In the genomic region with DNA sequence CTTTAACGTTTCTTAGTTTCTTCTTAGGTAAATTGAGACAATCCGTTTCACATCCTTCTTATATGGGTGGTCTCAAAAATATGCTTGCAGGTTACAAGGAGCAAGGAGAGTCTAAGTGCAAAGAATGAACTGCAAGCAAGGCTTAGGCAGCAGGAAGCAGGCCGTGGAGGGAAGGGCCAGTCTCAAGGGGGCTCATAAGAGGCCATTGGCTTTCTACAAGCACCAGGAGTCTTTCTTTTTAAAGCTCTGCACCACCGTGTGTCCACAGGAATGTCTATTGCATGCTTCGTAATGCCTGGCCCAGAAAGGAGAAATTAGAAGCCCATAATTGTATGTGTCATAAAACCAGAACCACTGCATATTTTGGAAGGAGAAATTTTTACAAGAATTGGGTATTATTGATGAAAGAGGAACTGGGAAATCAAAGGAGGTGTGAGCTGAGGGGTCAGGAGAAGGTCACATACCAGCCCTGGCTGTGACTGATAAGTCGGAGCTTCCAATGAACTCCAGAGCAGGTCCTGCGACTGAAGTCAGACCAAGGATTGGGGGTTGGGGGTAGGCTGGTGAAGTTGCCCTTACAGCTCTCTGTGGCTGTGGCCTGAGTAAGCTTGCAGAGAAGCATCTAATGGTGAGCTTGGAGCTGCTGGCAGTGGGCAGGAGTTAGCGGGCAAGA, we compare ENCODE assay signal across 22 mouse cellular contexts.
A peak's percentile ranks its signal among the peaks of the same experiment; 100 is the strongest.
DNase-seq lines count a peak whose midpoint lies in the region; ATAC-seq lines count a peak whose summit lies in the region.
"Had no signal": no experiment of that assay in that cellular context is flagged by ENCODE, and none has a peak within 500 bp of the region (broad histone marks: within the 10 kb centered on the region; RNA-seq: fewer than 3 reads in every experiment).

No protein-coding gene starts in this region.

- H3K36me3 ChIP-seq in forebrain, embryonic 10.5 days (replicated peaks): no peaks in the 10 kb centered on the region
- H3K36me3 ChIP-seq: hindbrain, embryonic 12.5 days; liver, embryonic 15.5 days; midbrain, embryonic 12.5 days had no signal

- peak; percentile 74 for ATAC-seq in megakaryocyte, adult 5-6 weeks (ENCODE audit: poor library complexity, severe bottlenecking)
- ATAC-seq: forebrain, postnatal 0 days; inflammation-experienced regulatory T-cells, adult 6 months had no signal

- H3K27ac ChIP-seq in forebrain, embryonic 10.5 days: no peak overlapping the region
- H3K27ac ChIP-seq: gastrocnemius, adult 2 months; hindbrain, embryonic 12.5 days; liver, embryonic 15.5 days; midbrain, embryonic 12.5 days; stomach, postnatal 0 days had no signal

- no peak overlapping the region for H3K4me3 ChIP-seq in forebrain, embryonic 10.5 days
- H3K4me3 ChIP-seq: gastrocnemius, adult 2 months; hindbrain, embryonic 12.5 days; liver, embryonic 15.5 days; midbrain, embryonic 12.5 days had no signal

- WGBS in forebrain, embryonic 10.5 days: 79% methylated on average over 8 of the region's 8 CpGs

- peaks cover 89% of the 10 kb centered on the region for H3K27me3 ChIP-seq in forebrain, embryonic 10.5 days (ENCODE audit: poor library complexity, severe bottlenecking)
- H3K27me3 ChIP-seq: liver, embryonic 15.5 days had no signal

- H3K4me1 ChIP-seq in forebrain, embryonic 10.5 days: no peaks in the 10 kb centered on the region
- H3K4me1 ChIP-seq: hindbrain, embryonic 12.5 days; liver, embryonic 15.5 days; midbrain, embryonic 12.5 days had no signal

- peak; percentile 18 for DNase-seq in R1 (ENCODE audit: low read depth, low spot score)
- peak; percentile 7 for DNase-seq in embryo, embryonic 10.5 days (ENCODE audit: low spot score)
- peak; percentile 11 for DNase-seq in fibroblast of lung, adult 2 months (ENCODE audit: low read depth)
- no peak for DNase-seq in forebrain, embryonic 10.5 days (ENCODE audit: extremely low spot score, low spot score)
- DNase-seq in left cerebral cortex, adult 9 months (ENCODE audit: low spot score in 2 of 2): no peak
- DNase-seq in spleen, postnatal 14 days (ENCODE audit: low spot score in 2 of 2): no peak
- DNase-seq: adrenal gland, adult 2 months; cerebellum, adult 9-11 months; forebrain, postnatal 0 days; gastrocnemius, adult 2 months; heart, postnatal 14 days; kidney, adult 2 months; kidney, postnatal 25 days; left cerebral cortex, postnatal 4 days; lung, postnatal 36 days; right cerebral cortex, postnatal 25 days had no signal

- no peaks in the 10 kb centered on the region for H3K9me3 ChIP-seq in forebrain, embryonic 10.5 days
- H3K9me3 ChIP-seq: hindbrain, embryonic 12.5 days; liver, embryonic 15.5 days; midbrain, embryonic 12.5 days had no signal

Comparison
In these comparisons a context has a peak if more than half of its experiments do, and no peak if none do; other contexts are left out.
1. DNase-seq: peak in R1 (single experiment), embryo, embryonic 10.5 days (single experiment) and fibroblast of lung, adult 2 months (single experiment); none in forebrain, embryonic 10.5 days (single experiment), left cerebral cortex, adult 9 months (0 of 2) and spleen, postnatal 14 days (0 of 2).